Mouse (Mus musculus) liver, adult 2 months (tissue): ENCODE results near the gene Tmigd3. TPM values are rescaled to one million over a fixed set of nuclear protein-coding genes. Genes with fewer than 3 reads are reported as not detected.

Experiments used
- DNase-seq: peaks from one replicate; pipeline ENCODE4 v3.0.0-alpha.2; 2011; ENCODE audit warnings: low read depth, low spot score; ENCODE audit errors: extremely low read depth
- H3K27ac ChIP-seq: fragments of 200-500 bp; replicated peaks from 2 replicates; pipeline ENCODE4 v1.5.1; 2012; ENCODE audit warnings: low read depth, mild to moderate bottlenecking, control low read depth, inconsistent platforms, low read length; ENCODE audit not compliant: insufficient read depth
- H3K27me3 ChIP-seq: fragments of 200-500 bp; 2 replicates; pipeline ENCODE4 v1.6.1; 2012; ENCODE audit warnings: mild to moderate bottlenecking, moderate library complexity, low read length, inconsistent platforms; ENCODE audit not compliant: control insufficient read depth, insufficient read depth
- H3K36me3 ChIP-seq: fragments of 200-500 bp; 2 replicates; pipeline ENCODE4 v1.6.1; 2012; ENCODE audit warnings: low read length, inconsistent platforms; ENCODE audit not compliant: control insufficient read depth, insufficient read depth
- H3K4me1 ChIP-seq: fragments of 200-500 bp; 2 replicates; pipeline ENCODE4 v1.6.1; 2011; ENCODE audit warnings: low read length; ENCODE audit not compliant: control insufficient read depth, insufficient read depth
- H3K4me3 ChIP-seq: fragments of 200-500 bp; 2 replicates; pipeline ENCODE4 v1.5.1; 2011; ENCODE audit warnings: low read depth, mild to moderate bottlenecking, control low read depth, low read length, moderate library complexity; ENCODE audit not compliant: insufficient read depth
- H3K79me2 ChIP-seq: fragments of 200-500 bp; 2 replicates; pipeline ENCODE4 v1.6.1; 2012; ENCODE audit warnings: inconsistent platforms, mild to moderate bottlenecking, low read length, moderate library complexity; ENCODE audit not compliant: control insufficient read depth, insufficient read depth
- H3K9ac ChIP-seq: fragments of 200-500 bp; 2 replicates; pipeline ENCODE4 v1.6.1; 2012; ENCODE audit warnings: low read depth, mild to moderate bottlenecking, control low read depth, inconsistent platforms, low read length
- CTCF ChIP-seq: fragments of 200-500 bp; IDR thresholded peaks from 2 replicates; pipeline ENCODE4 v1.5.1; 2011; ENCODE audit warnings: low read depth, low read length, control low read depth
- POLR2A ChIP-seq: fragments of 200-500 bp; IDR thresholded peaks from 2 replicates; pipeline ENCODE4 v1.6.1; 2011; ENCODE audit warnings: low read length, control low read depth; ENCODE audit not compliant: insufficient read depth; ENCODE audit errors: extremely low read depth
- WGBS: fragments of 180-500 bp; shearing (Covaris S2); methylation state at CpG from one replicate; pipeline ENCODE4 v1.1.7; 2018; 5-methylcytosine and 5-hydroxymethylcytosine counted together
- polyA plus RNA-seq: library from polyadenylated mRNA; depleted of rRNA; stranded (reverse); fragments of >200 nt; gene quantifications from 2 replicates; pipeline ENCODE4 v1.2.3, GENCODE M21; 2012
- total RNA-seq: library from RNA; depleted of rRNA; stranded (reverse); fragments of >200 nt; gene quantifications from 2 replicates; pipeline ENCODE4 v1.2.3, GENCODE M21; 2014

Gene Tmigd3
- total and polyA plus RNA-seq, 2 experiments = 0.12 TPM; not detected in 1

- H3K27ac ChIP-seq = 0 out of 2 replicates have a peak overlapping the region, but pooled peaks have one; percentile 35
- 85% methylated on average over 6 of the region's 6 CpGs for WGBS
- TF ChIP-seq CTCF (no peak), POLR2A (no peak)
Measured at GRCm38 (mm10) chr3:105877252-105877803, 6.6 kb downstream of the Tmigd3 start.

GRCm38 (mm10) chr3:105877919-105878318 is 7.2 kb downstream of the Tmigd3 start:
- TF ChIP-seq CTCF (no peak), POLR2A (no peak)
- no peaks in the 10 kb centered on the region for H3K36me3 ChIP-seq
- H3K4me1 ChIP-seq = no peaks in the 10 kb centered on the region; the same call in 1 of the 2 replicates
- no peaks in the 10 kb centered on the region for H3K27me3 ChIP-seq
- no peak overlapping the region for H3K4me3 ChIP-seq
- H3K27ac ChIP-seq = 0 out of 2 replicates have a peak overlapping the region, but pooled peaks have one; percentile 35
- H3K79me2 ChIP-seq = no peaks in the 10 kb centered on the region
- no peak overlapping the region for H3K9ac ChIP-seq
- DNase-seq = no peak
- WGBS = 93% methylated on average over 2 of the region's 2 CpGs

More at GRCm38 (mm10) chr3:105877252-105877803, 6.6 kb downstream of the Tmigd3 start:
- Histone ChIP-seq H3K9ac (no peak overlapping the region), H3K79me2 (no peaks in the 10 kb centered on the region), H3K4me1 (no peaks in the 10 kb centered on the region; the same call in 1 of the 2 replicates), H3K27me3 (no peaks in the 10 kb centered on the region), H3K4me3 (no peak overlapping the region), H3K36me3 (no peaks in the 10 kb centered on the region)
- no peak for DNase-seq

GRCm38 (mm10) chr3:105878751-105879150 is 8.0 kb downstream of the Tmigd3 start:
- 92% methylated on average over 8 of the region's 8 CpGs for WGBS
- no peak overlapping the region for H3K9ac ChIP-seq
- H3K27ac ChIP-seq = no peak overlapping the region
- H3K36me3 ChIP-seq = no peaks in the 10 kb centered on the region
- H3K4me1 ChIP-seq = no peaks in the 10 kb centered on the region; the same call in 1 of the 2 replicates
- no peaks in the 10 kb centered on the region for H3K79me2 ChIP-seq
- no peak for TF ChIP-seq CTCF
- TF ChIP-seq POLR2A = no peak
- no peak for DNase-seq
- H3K4me3 ChIP-seq = no peak overlapping the region
- H3K27me3 ChIP-seq = no peaks in the 10 kb centered on the region

GRCm38 (mm10) chr3:105880419-105880818 is 9.7 kb downstream of the Tmigd3 start:
- 67% methylated on average over 3 of the region's 3 CpGs for WGBS
- no peak overlapping the region for H3K4me3 ChIP-seq
- no peaks in the 10 kb centered on the region for H3K79me2 ChIP-seq
- no peaks in the 10 kb centered on the region for H3K36me3 ChIP-seq
- DNase-seq = no peak
- no peak overlapping the region for H3K9ac ChIP-seq
- no peak overlapping the region for H3K27ac ChIP-seq
- H3K27me3 ChIP-seq = no peaks in the 10 kb centered on the region
- no peak for TF ChIP-seq POLR2A
- no peak for TF ChIP-seq CTCF
- no peaks in the 10 kb centered on the region; the same call in 1 of the 2 replicates for H3K4me1 ChIP-seq

- TF ChIP-seq POLR2A (no peak), CTCF (no peak)
- Histone ChIP-seq H3K4me1 (no peaks in the 10 kb centered on the region; the same call in 1 of the 2 replicates), H3K9ac (no peak overlapping the region), H3K36me3 (no peaks in the 10 kb centered on the region), H3K4me3 (no peak overlapping the region), H3K27ac (no peak overlapping the region), H3K79me2 (no peaks in the 10 kb centered on the region), H3K27me3 (no peaks in the 10 kb centered on the region)
- no peak for DNase-seq
- WGBS = 92% methylated on average over 7 of the region's 7 CpGs
Measured at GRCm38 (mm10) chr3:105882105-105882504, 11.4 kb downstream of the Tmigd3 start.

GRCm38 (mm10) chr3:105883111-105883510 is 12.4 kb downstream of the Tmigd3 start:
- no peak for TF ChIP-seq POLR2A
- TF ChIP-seq CTCF = no peak
- H3K9ac ChIP-seq = no peak overlapping the region
- no peak overlapping the region for H3K27ac ChIP-seq
- H3K79me2 ChIP-seq = no peaks in the 10 kb centered on the region
- no peak overlapping the region for H3K4me3 ChIP-seq
- no peaks in the 10 kb centered on the region; the same call in 1 of the 2 replicates for H3K4me1 ChIP-seq
- H3K27me3 ChIP-seq = no peaks in the 10 kb centered on the region
- no peak for DNase-seq
- H3K36me3 ChIP-seq = no peaks in the 10 kb centered on the region
- WGBS = 100% methylated on average over 2 of the region's 2 CpGs
